Mouse (Mus musculus): Measurements from ENCODE around the gene Stip1. TPM values are rescaled to one million over a fixed set of nuclear protein-coding genes. Genes with fewer than 3 reads are reported as not detected.

The Stip1 gene
- polyA plus RNA-seq (2015; fragmentation: Nextera tagmentation; extraction: Ambion mirVana), result 143 and 152 TPM in 2 replicates

DNA sequence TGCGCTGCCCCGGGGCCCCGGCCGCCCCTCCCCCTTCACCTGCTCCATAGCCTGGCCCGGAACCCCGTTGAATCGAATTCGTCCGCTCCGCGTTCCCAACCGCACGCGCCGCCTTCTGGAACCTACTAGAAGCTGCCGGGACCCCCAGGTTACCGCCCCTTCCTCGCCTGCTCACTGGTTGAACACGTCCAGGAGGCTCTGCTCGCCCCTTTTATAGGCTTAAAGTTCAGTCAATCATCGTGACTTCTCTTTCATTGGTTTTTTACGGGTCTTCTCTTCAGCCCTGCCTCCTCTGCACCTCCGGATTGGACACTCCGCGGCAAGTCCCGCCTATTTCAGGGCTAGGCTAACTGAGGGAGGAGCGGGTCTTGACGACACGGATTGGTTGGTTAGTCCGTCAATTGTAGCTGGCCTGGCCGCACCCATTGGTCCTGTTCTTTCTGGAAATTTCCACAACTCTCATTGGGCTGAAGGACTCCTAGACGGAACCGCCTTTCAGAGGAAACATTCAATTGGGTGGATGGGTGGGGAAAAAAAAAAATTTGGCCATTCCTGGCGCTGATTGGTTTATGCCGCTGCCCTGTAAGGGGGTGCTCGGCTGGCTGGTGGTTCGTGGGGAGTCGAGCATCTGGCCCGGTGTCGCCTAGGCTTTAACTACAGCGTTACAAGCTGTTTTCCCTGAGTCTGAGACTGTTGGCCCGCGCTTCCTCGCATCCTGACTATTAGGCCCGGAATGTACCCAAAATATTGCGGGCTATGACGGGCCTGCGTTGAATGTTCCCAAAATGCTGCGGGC lies at the start of gene Stip1:
Gene Stip1, minus strand, starts transcription at position 127 of the 796 bp plus-strand sequence.

GRCm38 (mm10) chr19:7056248-7057087 lies 16.7 kb upstream of the Stip1 start, which contains the start of gene Macrod1:
TSS of gene Macrod1 (plus strand) at chr19:7056810.

GRCm38 (mm10) chr19:7019191-7019590 lies 20.6 kb downstream of the Stip1 start, which contains the start of gene Fermt3:
TSS of gene Fermt3 (minus strand) at chr19:7019469.

GRCm38 (mm10) chr19:6996006-6996405 lies 43.8 kb downstream of the Stip1 start, which contains the start of the genes Nudt22 and Trpt1:
TSS of gene Nudt22 (minus strand) at chr19:6996117.
TSS of gene Trpt1 (plus strand) at chr19:6996131.

GRCm38 (mm10) chr19:6992011-6992858 lies 47.5 kb downstream of the Stip1 start, which contains the start of gene Dnajc4:
TSS of gene Dnajc4 (minus strand) at chr19:6992572.

DNA sequence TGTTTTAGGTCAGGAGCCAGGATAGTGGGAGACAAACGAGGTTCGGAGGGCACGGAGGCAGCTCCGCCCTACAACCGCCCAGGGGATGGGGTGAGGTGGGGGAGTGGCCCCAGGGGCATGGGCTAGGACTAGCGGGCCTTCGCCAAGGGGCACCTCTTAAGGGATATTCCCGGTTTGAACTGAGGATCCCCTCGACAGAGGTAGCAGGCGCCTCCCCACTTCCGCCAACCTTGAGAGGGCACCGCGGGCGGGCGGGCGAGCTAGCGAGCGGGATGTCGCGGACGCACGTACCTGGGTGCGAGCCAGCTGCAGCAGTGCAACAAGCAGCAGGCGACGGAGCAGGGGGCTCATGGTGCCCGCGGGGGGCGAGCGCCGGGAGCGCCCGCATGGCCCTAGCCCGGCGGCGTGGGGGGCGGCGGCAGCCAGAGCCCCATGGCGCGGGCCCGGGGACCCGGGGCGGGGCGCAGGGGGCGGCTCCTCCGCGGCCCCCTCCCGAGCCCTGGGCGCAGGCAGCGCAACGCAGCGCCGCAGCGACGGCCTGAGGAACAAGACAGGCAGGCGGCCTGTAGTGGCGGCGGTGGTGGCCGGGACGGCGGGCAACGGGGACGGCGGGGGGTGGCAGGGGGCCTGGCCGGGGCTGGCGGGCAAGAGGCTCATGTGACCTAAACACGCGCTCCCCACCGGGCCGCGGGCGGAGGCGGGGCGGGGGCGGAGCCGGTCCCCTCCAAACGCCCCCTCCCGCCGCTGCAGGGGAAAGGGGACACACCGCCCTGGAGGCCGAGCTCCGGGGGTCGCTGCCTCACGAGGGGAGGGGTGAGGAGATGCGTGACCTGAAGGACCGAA lies 52.5 kb downstream of the Stip1 start, which contains the start of gene Vegfb:
Gene Vegfb, minus strand, starts transcription at position 591 of the 843 bp plus-strand sequence.

DNA sequence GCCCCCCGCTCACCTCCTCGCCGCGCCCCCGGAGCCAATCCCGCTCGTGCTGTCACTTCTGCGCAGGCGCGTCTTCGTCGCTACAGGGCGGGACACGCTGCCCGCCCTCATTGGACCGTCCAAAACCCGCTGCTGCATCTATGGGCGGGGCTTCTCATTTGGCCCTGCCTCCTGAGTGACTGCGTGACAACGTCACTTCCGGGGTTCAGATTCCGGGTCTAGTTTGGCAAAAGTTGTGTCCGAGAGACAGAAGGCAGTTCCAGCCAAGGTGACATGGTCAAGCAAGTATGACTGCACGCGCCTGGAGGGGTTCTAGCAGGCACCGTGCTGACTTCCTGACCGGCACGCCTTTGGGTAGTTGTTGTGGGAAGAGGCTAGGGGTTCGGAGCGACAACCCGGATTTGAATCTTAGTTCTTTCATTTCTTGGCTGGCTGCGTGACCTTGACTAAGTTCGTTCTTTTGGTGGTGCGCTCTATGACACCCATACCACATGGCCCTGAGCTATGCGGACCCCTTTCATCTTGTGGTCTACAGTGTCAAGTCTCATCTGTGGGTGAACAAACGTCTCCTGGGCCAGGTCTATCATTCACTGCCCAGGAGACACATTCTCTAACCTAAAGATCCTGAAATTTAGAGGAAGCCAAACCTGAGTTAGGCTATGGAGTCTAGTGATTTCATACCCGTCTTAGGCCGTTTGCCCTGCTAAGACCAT lies 59.2 kb downstream of the Stip1 start, which contains the start of gene Fkbp2:
Gene Fkbp2, minus strand, starts transcription at position 121 of the 713 bp plus-strand sequence.

GRCm38 (mm10) chr19:6975537-6976521 lies 63.9 kb downstream of the Stip1 start, which contains the start of gene Plcb3:
TSS of gene Plcb3 (minus strand) at chr19:6976470.

GRCm38 (mm10) chr19:6974211-6975205 lies 65.3 kb downstream of the Stip1 start, which contains the start of gene Ppp1r14b:
TSS of gene Ppp1r14b (plus strand) at chr19:6974968.

Other genes with a start within 250 kb of the Stip1 start
- 26.7 and 27.4 TPM in 2 replicates for gene Rps6ka4, start 199.3 kb downstream of the Stip1 start, polyA plus RNA-seq (2015; fragmentation: Nextera tagmentation; extraction: Ambion mirVana)
- gene Ccdc88b, start 181.8 kb downstream of the Stip1 start, polyA plus RNA-seq (2015; fragmentation: Nextera tagmentation; extraction: Ambion mirVana), result 1.7 and 2.4 TPM in 2 replicates
- gene Trmt112, start 130.3 kb downstream of the Stip1 start, polyA plus RNA-seq (2015; fragmentation: Nextera tagmentation; extraction: Ambion mirVana), result 128 and 132 TPM in 2 replicates
- 652 and 658 TPM in 2 replicates for gene Prdx5, start 129.9 kb downstream of the Stip1 start, polyA plus RNA-seq (2015; fragmentation: Nextera tagmentation; extraction: Ambion mirVana)
- gene Esrra, start 118.2 kb downstream of the Stip1 start, polyA plus RNA-seq (2015; fragmentation: Nextera tagmentation; extraction: Ambion mirVana), result 15.7 and 18.0 TPM in 2 replicates
- gene Catsperz, start 114.6 kb downstream of the Stip1 start, polyA plus RNA-seq (2015; fragmentation: Nextera tagmentation; extraction: Ambion mirVana), result 2.8 and 4.8 TPM in 2 replicates
- 25.1 and 29.6 TPM in 2 replicates for gene Kcnk4, start 105.5 kb downstream of the Stip1 start, polyA plus RNA-seq (2015; fragmentation: Nextera tagmentation; extraction: Ambion mirVana)
- gene Bad, start 98.1 kb downstream of the Stip1 start, polyA plus RNA-seq (2015; fragmentation: Nextera tagmentation; extraction: Ambion mirVana), result 100 and 102 TPM in 2 replicates
- 70.2 and 76.2 TPM in 2 replicates for gene Gpr137, start 97.5 kb downstream of the Stip1 start, polyA plus RNA-seq (2015; fragmentation: Nextera tagmentation; extraction: Ambion mirVana)
- gene Ppp1r14b, start 65.0 kb downstream of the Stip1 start, polyA plus RNA-seq (2015; fragmentation: Nextera tagmentation; extraction: Ambion mirVana), result 132 and 173 TPM in 2 replicates
- 14.0 and 14.2 TPM in 2 replicates for gene Plcb3, start 63.5 kb downstream of the Stip1 start, polyA plus RNA-seq (2015; fragmentation: Nextera tagmentation; extraction: Ambion mirVana)
- 215 and 225 TPM in 2 replicates for gene Fkbp2, start 59.5 kb downstream of the Stip1 start, polyA plus RNA-seq (2015; fragmentation: Nextera tagmentation; extraction: Ambion mirVana)
- gene Vegfb, start 52.3 kb downstream of the Stip1 start, polyA plus RNA-seq (2015; fragmentation: Nextera tagmentation; extraction: Ambion mirVana), result 117 and 140 TPM in 2 replicates
- gene Dnajc4, start 47.4 kb downstream of the Stip1 start, polyA plus RNA-seq (2015; fragmentation: Nextera tagmentation; extraction: Ambion mirVana), result 29.4 and 30.2 TPM in 2 replicates
- 23.5 and 27.1 TPM in 2 replicates for gene Nudt22, start 43.9 kb downstream of the Stip1 start, polyA plus RNA-seq (2015; fragmentation: Nextera tagmentation; extraction: Ambion mirVana)
- gene Trpt1, start 43.8 kb downstream of the Stip1 start, polyA plus RNA-seq (2015; fragmentation: Nextera tagmentation; extraction: Ambion mirVana), result 24.7 and 28.5 TPM in 2 replicates
- 5.2 and 5.4 TPM in 2 replicates for gene Fermt3, start 20.5 kb downstream of the Stip1 start, polyA plus RNA-seq (2015; fragmentation: Nextera tagmentation; extraction: Ambion mirVana)
- 6.0 and 8.2 TPM in 2 replicates for gene Macrod1, start 16.8 kb upstream of the Stip1 start, polyA plus RNA-seq (2015; fragmentation: Nextera tagmentation; extraction: Ambion mirVana)
- 10.8 and 12.7 TPM in 2 replicates for gene Flrt1, start 65.8 kb upstream of the Stip1 start, polyA plus RNA-seq (2015; fragmentation: Nextera tagmentation; extraction: Ambion mirVana)
- 253 and 254 TPM in 2 replicates for gene Otub1, start 166.3 kb upstream of the Stip1 start, polyA plus RNA-seq (2015; fragmentation: Nextera tagmentation; extraction: Ambion mirVana)
- gene Cox8a, start 177.6 kb upstream of the Stip1 start, polyA plus RNA-seq (2015; fragmentation: Nextera tagmentation; extraction: Ambion mirVana), result 2,257 and 2,346 TPM in 2 replicates
- gene Naa40, start 201.2 kb upstream of the Stip1 start, polyA plus RNA-seq (2015; fragmentation: Nextera tagmentation; extraction: Ambion mirVana), result 36.8 and 42.8 TPM in 2 replicates
- 8.5 and 8.7 TPM in 2 replicates for gene Rcor2, start 227.4 kb upstream of the Stip1 start, polyA plus RNA-seq (2015; fragmentation: Nextera tagmentation; extraction: Ambion mirVana)